Mouse (Mus musculus): Measurements from ENCODE around the gene Blm. TPM values are rescaled to one million over a fixed set of nuclear protein-coding genes. Genes with fewer than 3 reads are reported as not detected.
A peak's percentile ranks its signal among the peaks of the same experiment; 100 is the strongest.

Blm gene
- polyA plus RNA-seq, 1 experiment from 2014 or later, result 25.2 TPM

- H3K9ac ChIP-seq (ENCODE audit: low read length), result no peak overlapping the region
- H3K36me3 ChIP-seq (ENCODE audit: control insufficient read depth, insufficient read depth, low read length), result peaks cover 11% of the 10 kb centered on the region; the same call in 1 of the 2 replicates
- WGBS, result 56% methylated on average over 1 of the region's 1 CpGs
- no peaks in the 10 kb centered on the region for H3K9me3 ChIP-seq (ENCODE audit: control insufficient read depth, low read length)
- H3K4me2 ChIP-seq (ENCODE audit: low read depth, low read length), result no peak overlapping the region
- H3K27me3 ChIP-seq (ENCODE audit: control insufficient read depth, insufficient read depth, low read depth, low read length), result no peaks in the 10 kb centered on the region
- no peak overlapping the region for H3K4me3 ChIP-seq (ENCODE audit: low read length)
- no peak for ATAC-seq (ENCODE audit: low read depth)
- no peaks in the 10 kb centered on the region for H3K4me1 ChIP-seq (replicated peaks; ENCODE audit: control insufficient read depth, insufficient read depth, low read length)
- H3K27ac ChIP-seq (ENCODE audit: low read length), result no peak overlapping the region
Observed at GRCm38 (mm10) chr7:80489445-80489844, 45.5 kb downstream of the Blm start.

- Histone ChIP-seq H3K4me3 (ENCODE audit: low read length) (no peak overlapping the region), H3K4me1 (replicated peaks; ENCODE audit: control insufficient read depth, insufficient read depth, low read length) (no peaks in the 10 kb centered on the region), H3K4me2 (ENCODE audit: low read depth, low read length) (no peak overlapping the region), H3K27me3 (ENCODE audit: control insufficient read depth, insufficient read depth, low read depth, low read length) (no peaks in the 10 kb centered on the region), H3K36me3 (ENCODE audit: control insufficient read depth, insufficient read depth, low read length) (peaks cover 8% of the 10 kb centered on the region; the same call in 1 of the 2 replicates), H3K27ac (ENCODE audit: low read length) (no peak overlapping the region), H3K9ac (ENCODE audit: low read length) (no peak overlapping the region), H3K9me3 (ENCODE audit: control insufficient read depth, low read length) (no peaks in the 10 kb centered on the region)
- 80% methylated on average over 4 of the region's 4 CpGs for WGBS
- no peak for ATAC-seq (ENCODE audit: low read depth)
Observed at GRCm38 (mm10) chr7:80487239-80487638, 47.7 kb downstream of the Blm start.

GRCm38 (mm10) chr7:80480097-80480496 lies 54.8 kb downstream of the Blm start:
- no peak overlapping the region for H3K9ac ChIP-seq (ENCODE audit: low read length)
- H3K4me3 ChIP-seq (ENCODE audit: low read length), result no peak overlapping the region
- peaks cover 3% of the 10 kb centered on the region; the same call in 1 of the 2 replicates for H3K36me3 ChIP-seq (ENCODE audit: control insufficient read depth, insufficient read depth, low read length)
- no peak overlapping the region for H3K4me2 ChIP-seq (ENCODE audit: low read depth, low read length)
- peak; percentile 66; the same call in 1 of the 2 replicates for ATAC-seq (ENCODE audit: low read depth)
- no peaks in the 10 kb centered on the region for H3K4me1 ChIP-seq (replicated peaks; ENCODE audit: control insufficient read depth, insufficient read depth, low read length)
- 55% methylated on average over 7 of the region's 7 CpGs for WGBS
- no peaks in the 10 kb centered on the region for H3K27me3 ChIP-seq (ENCODE audit: control insufficient read depth, insufficient read depth, low read depth, low read length)
- H3K9me3 ChIP-seq (ENCODE audit: control insufficient read depth, low read length), result no peaks in the 10 kb centered on the region
- no peak overlapping the region for H3K27ac ChIP-seq (ENCODE audit: low read length)

- Histone ChIP-seq H3K9me3 (ENCODE audit: control insufficient read depth, low read length) (no peaks in the 10 kb centered on the region), H3K4me3 (ENCODE audit: low read length) (no peak overlapping the region), H3K27me3 (ENCODE audit: control insufficient read depth, insufficient read depth, low read depth, low read length) (no peaks in the 10 kb centered on the region), H3K27ac (ENCODE audit: low read length) (no peak overlapping the region), H3K9ac (ENCODE audit: low read length) (no peak overlapping the region), H3K36me3 (ENCODE audit: control insufficient read depth, insufficient read depth, low read length) (peaks cover 2% of the 10 kb centered on the region), H3K4me1 (replicated peaks; ENCODE audit: control insufficient read depth, insufficient read depth, low read length) (no peaks in the 10 kb centered on the region), H3K4me2 (ENCODE audit: low read depth, low read length) (no peak overlapping the region)
- 94% methylated on average over 7 of the region's 7 CpGs for WGBS
- ATAC-seq (ENCODE audit: low read depth), result no peak
Observed at GRCm38 (mm10) chr7:80473837-80474236, 61.1 kb downstream of the Blm start.

GRCm38 (mm10) chr7:80468851-80469250 lies 66.1 kb downstream of the Blm start:
- H3K27ac ChIP-seq (ENCODE audit: low read length), result no peak overlapping the region
- ATAC-seq (ENCODE audit: low read depth), result no peak
- H3K9ac ChIP-seq (ENCODE audit: low read length), result no peak overlapping the region
- H3K4me1 ChIP-seq (replicated peaks; ENCODE audit: control insufficient read depth, insufficient read depth, low read length), result no peaks in the 10 kb centered on the region
- H3K4me3 ChIP-seq (ENCODE audit: low read length), result no peak overlapping the region
- no peak overlapping the region for H3K4me2 ChIP-seq (ENCODE audit: low read depth, low read length)
- no peaks in the 10 kb centered on the region for H3K9me3 ChIP-seq (ENCODE audit: control insufficient read depth, low read length)
- H3K36me3 ChIP-seq (ENCODE audit: control insufficient read depth, insufficient read depth, low read length), result peaks cover 2% of the 10 kb centered on the region
- WGBS, result 91% methylated on average over 2 of the region's 2 CpGs
- H3K27me3 ChIP-seq (ENCODE audit: control insufficient read depth, insufficient read depth, low read depth, low read length), result no peaks in the 10 kb centered on the region

- no peak overlapping the region for H3K27ac ChIP-seq (ENCODE audit: low read length)
- H3K36me3 ChIP-seq (ENCODE audit: control insufficient read depth, insufficient read depth, low read length), result peaks cover 2% of the 10 kb centered on the region
- no peak overlapping the region for H3K4me3 ChIP-seq (ENCODE audit: low read length)
- no peak overlapping the region for H3K9ac ChIP-seq (ENCODE audit: low read length)
- ATAC-seq (ENCODE audit: low read depth), result no peak
- H3K9me3 ChIP-seq (ENCODE audit: control insufficient read depth, low read length), result no peaks in the 10 kb centered on the region
- H3K27me3 ChIP-seq (ENCODE audit: control insufficient read depth, insufficient read depth, low read depth, low read length), result no peaks in the 10 kb centered on the region
- no peak overlapping the region for H3K4me2 ChIP-seq (ENCODE audit: low read depth, low read length)
- H3K4me1 ChIP-seq (replicated peaks; ENCODE audit: control insufficient read depth, insufficient read depth, low read length), result no peaks in the 10 kb centered on the region
- 92% methylated on average over 2 of the region's 2 CpGs for WGBS
Observed at GRCm38 (mm10) chr7:80467334-80467733, 67.6 kb downstream of the Blm start.

DNA sequence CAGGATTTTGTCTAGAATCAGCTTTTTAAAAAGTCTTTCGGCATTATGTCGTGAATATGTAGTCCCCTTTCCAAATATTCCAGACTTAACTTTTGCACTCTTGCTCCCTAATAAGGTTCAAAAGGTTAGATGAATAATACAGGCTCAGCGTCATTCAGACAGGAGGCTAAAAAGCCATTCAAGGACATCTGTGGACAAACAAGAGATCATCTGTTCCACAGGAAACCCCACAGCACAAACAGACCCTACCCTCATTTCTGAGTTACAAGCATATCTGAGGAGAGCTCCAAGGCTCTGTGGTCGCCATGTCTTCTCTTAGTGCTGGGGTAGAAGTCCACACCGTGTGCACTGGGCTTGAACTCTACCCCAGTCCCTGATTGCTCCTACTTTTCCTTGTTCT lies 70.1 kb downstream of the Blm start:
- WGBS, result 76% methylated on average over 5 of the region's 5 CpGs

DNA sequence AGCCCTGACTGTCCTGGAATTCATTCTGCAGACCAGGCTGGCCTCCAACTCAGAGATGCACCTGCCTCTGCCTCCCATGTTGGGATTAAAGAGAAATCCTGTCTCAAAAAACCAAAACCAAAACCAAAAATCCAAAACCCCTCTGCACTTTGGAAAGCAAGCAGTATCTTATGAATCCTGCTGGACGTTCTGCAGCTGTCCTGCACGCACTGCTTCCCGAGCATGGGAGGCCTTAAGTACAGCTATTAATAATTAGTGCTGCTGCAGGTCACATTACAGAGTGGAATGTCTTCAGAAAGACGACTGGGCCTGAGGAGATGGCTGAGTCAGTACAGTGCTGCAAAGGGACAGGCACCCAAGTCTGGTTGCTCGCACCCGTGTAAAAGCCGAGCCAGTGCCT lies 73.0 kb downstream of the Blm start:
- H3K9me3 ChIP-seq (ENCODE audit: control insufficient read depth, low read length), result no peaks in the 10 kb centered on the region
- H3K4me2 ChIP-seq (ENCODE audit: low read depth, low read length), result no peak overlapping the region
- no peaks in the 10 kb centered on the region for H3K27me3 ChIP-seq (ENCODE audit: control insufficient read depth, insufficient read depth, low read depth, low read length)
- WGBS, result 83% methylated on average over 7 of the region's 7 CpGs
- no peak overlapping the region for H3K27ac ChIP-seq (ENCODE audit: low read length)
- peaks cover 8% of the 10 kb centered on the region; the same call in 1 of the 2 replicates for H3K4me1 ChIP-seq (replicated peaks; ENCODE audit: control insufficient read depth, insufficient read depth, low read length)
- H3K9ac ChIP-seq (ENCODE audit: low read length), result no peak overlapping the region
- H3K36me3 ChIP-seq (ENCODE audit: control insufficient read depth, insufficient read depth, low read length), result peaks cover 6% of the 10 kb centered on the region; the same call in 1 of the 2 replicates
- no peak overlapping the region for H3K4me3 ChIP-seq (ENCODE audit: low read length)
- ATAC-seq (ENCODE audit: low read depth), result no peak

More for the DNA sequence above, 70.1 kb downstream of the Blm start:
- ATAC-seq (ENCODE audit: low read depth), result no peak
- H3K4me2 ChIP-seq (ENCODE audit: low read depth, low read length), result no peak overlapping the region
- no peaks in the 10 kb centered on the region for H3K27me3 ChIP-seq (ENCODE audit: control insufficient read depth, insufficient read depth, low read depth, low read length)
- H3K27ac ChIP-seq (ENCODE audit: low read length), result no peak overlapping the region
- no peaks in the 10 kb centered on the region for H3K9me3 ChIP-seq (ENCODE audit: control insufficient read depth, low read length)
- peaks cover 6% of the 10 kb centered on the region; the same call in 1 of the 2 replicates for H3K36me3 ChIP-seq (ENCODE audit: control insufficient read depth, insufficient read depth, low read length)
- no peak overlapping the region for H3K4me3 ChIP-seq (ENCODE audit: low read length)
- no peak overlapping the region for H3K9ac ChIP-seq (ENCODE audit: low read length)
- no peaks in the 10 kb centered on the region for H3K4me1 ChIP-seq (replicated peaks; ENCODE audit: control insufficient read depth, insufficient read depth, low read length)

DNA sequence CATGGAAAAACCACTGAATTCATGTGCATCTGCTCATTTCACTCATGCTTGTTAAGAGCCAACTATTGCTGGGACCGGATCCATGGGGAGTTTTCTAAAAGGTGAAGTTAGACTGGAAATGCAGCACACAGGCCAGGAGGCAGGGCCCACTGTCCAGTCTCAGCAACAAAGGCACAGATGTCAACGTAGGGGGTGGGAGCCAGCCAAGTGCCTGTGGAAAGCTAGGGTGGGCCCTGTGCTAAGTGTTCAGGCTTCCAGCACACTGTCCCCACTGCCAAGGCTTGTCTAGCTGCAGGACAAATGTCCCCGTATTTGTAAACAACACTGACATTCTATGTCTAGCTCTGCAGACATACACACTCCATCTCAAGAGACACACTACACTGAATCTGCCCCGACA lies 74.0 kb downstream of the Blm start:
- H3K36me3 ChIP-seq (ENCODE audit: control insufficient read depth, insufficient read depth, low read length), result peaks cover 6% of the 10 kb centered on the region; the same call in 1 of the 2 replicates
- peak; percentile 56; the same call in 1 of the 2 replicates for ATAC-seq (ENCODE audit: low read depth)
- no peak overlapping the region for H3K4me2 ChIP-seq (ENCODE audit: low read depth, low read length)
- 79% methylated on average over 4 of the region's 4 CpGs for WGBS
- H3K4me3 ChIP-seq (ENCODE audit: low read length), result no peak overlapping the region
- H3K9me3 ChIP-seq (ENCODE audit: control insufficient read depth, low read length), result no peaks in the 10 kb centered on the region
- no peak overlapping the region for H3K27ac ChIP-seq (ENCODE audit: low read length)
- H3K4me1 ChIP-seq (replicated peaks; ENCODE audit: control insufficient read depth, insufficient read depth, low read length), result peaks cover 8% of the 10 kb centered on the region; the same call in 1 of the 2 replicates
- no peak overlapping the region for H3K9ac ChIP-seq (ENCODE audit: low read length)
- no peaks in the 10 kb centered on the region for H3K27me3 ChIP-seq (ENCODE audit: control insufficient read depth, insufficient read depth, low read depth, low read length)

DNA sequence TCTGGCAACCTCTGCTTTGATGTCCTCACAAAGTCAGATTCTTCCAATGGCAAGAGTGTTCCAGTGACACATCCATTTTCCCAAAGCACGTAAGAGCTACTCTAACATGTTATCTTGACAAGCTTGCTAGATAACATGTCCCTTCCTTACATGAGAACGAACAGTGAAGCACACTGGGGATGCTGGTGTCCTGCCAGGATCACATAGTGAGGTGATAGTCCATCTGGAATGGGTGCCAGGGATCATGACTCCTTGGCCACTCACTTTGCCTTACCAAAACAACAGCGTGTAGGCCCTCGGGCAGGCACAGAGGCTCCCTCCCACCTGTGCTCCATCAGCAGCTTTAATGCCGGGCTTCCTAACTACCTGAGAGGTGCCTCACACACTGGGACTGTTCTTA lies 74.7 kb downstream of the Blm start:
- H3K4me1 ChIP-seq (replicated peaks; ENCODE audit: control insufficient read depth, insufficient read depth, low read length), result peaks cover 8% of the 10 kb centered on the region; the same call in 1 of the 2 replicates
- no peak for ATAC-seq (ENCODE audit: low read depth)
- H3K27ac ChIP-seq (ENCODE audit: low read length), result no peak overlapping the region
- H3K9ac ChIP-seq (ENCODE audit: low read length), result no peak overlapping the region
- H3K27me3 ChIP-seq (ENCODE audit: control insufficient read depth, insufficient read depth, low read depth, low read length), result no peaks in the 10 kb centered on the region
- no peaks in the 10 kb centered on the region for H3K9me3 ChIP-seq (ENCODE audit: control insufficient read depth, low read length)
- peaks cover 6% of the 10 kb centered on the region; the same call in 1 of the 2 replicates for H3K36me3 ChIP-seq (ENCODE audit: control insufficient read depth, insufficient read depth, low read length)
- no peak overlapping the region for H3K4me3 ChIP-seq (ENCODE audit: low read length)
- no peak overlapping the region for H3K4me2 ChIP-seq (ENCODE audit: low read depth, low read length)
- 74% methylated on average over 5 of the region's 5 CpGs for WGBS

All from lung, embryonic 16.5 days (tissue).